Mouse (Mus musculus): ENCODE data around the gene Fam173b.
A peak's percentile ranks its signal among the peaks of the same experiment; 100 is the strongest.

Gene Fam173b

DNA sequence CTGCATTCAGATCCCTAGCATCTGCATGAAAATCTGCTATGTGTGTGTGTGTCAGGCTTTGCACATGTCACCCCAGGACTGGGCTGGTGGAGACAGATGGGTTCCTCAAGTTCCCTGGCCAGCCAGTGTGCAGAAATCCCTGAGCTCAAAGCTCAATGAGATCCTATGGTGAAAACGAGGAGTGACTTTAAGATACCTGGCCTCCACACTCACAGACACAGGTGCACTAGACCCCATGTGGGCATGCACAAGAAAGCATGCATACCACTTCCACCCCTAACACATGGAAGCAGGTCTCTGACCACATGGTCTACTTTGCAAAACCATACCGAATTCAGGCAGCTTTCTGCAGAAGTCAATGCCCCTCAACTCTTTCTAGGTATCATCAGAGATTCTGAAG lies 13.9 kb upstream of the Fam173b start:
- no peak for DNase-seq

DNA sequence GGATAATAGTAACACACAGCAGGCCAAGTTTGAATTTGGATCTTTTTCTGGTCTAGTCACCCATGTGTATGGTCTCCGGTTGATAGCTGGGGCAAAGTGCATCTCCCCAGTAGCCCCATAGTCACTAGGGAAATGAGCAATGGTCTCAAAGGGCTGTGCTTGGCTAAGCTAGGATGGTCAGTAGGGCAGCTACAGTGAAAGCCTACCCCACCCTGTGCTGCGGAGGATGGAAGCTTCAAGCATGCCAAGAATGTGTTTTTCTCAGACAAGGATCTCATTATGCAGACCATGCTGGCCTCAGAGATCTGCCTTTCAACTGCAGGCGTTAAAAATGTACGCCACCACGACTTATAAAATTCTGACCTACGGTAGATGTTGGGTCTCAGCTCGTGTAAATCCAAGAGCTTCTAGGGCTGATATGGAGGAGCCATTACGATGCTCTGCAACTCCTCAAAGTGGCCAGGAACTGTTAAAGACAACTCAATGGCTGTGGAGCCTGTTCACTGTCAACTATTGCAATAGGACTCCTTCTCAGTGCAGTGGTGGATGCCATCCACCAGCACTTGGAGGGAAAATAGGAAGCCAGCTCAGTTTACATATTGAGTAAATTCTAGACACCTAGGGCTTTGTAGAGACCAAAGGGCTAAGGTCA lies 12.5 kb upstream of the Fam173b start:
- no peak for DNase-seq

DNA sequence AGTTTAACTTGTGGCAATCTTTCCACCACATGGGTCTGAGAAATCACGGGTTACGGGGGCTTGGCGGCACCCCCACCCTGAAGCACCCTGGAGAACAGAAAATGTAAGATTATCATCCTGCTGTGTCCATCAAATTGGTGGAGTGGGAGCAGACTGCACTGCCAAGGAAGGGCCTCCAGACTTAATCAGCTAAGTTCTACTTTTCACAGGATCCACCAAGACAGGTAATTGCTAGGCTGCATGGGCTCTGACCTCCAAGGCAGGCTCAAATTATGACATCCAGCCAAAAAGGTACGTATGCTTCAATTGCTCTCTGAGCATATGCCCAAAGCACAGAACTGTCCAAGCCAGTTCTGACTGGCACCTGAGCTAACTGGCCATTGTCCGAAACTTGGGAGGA lies 11.5 kb upstream of the Fam173b start:
- no peak for DNase-seq

DNA sequence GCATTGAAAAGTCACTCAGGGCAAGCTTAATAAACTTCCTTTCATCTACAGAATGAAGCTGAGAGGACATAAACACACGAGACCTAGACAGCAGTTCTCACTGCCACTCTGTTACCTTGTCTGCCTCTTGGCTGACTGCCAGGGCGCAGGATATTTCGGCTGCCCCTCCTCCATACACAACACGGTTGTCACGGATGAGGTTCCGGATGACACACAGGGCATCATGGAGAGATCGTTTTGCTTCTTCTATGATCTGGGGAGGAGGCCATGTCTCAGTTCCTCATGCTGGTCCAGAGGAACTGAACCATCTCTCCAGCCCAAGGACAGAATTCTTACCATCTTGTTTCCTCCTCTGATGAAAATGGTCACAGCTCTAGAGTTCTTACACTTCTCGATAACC lies 9.1 kb upstream of the Fam173b start:
- no peak for DNase-seq

DNA sequence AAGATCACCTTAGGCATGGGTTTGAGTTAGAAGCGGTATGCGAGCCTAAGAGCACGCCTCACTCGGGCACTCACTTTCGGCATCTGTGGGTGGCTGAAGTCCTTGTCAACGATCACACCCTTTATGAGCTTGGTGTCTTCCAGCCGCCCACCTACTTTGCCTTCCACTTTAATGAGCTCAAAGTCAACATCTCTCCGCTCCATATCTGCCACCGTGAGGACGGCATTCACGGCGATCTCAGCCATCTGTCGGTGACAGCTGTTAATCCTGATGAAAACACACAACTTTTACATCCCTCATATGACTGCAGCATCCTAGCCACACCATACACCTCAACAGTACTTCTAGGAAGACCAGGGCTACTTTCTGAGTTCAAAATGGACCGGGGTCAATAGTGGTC lies 7.4 kb upstream of the Fam173b start:
- no peak for DNase-seq

DNA sequence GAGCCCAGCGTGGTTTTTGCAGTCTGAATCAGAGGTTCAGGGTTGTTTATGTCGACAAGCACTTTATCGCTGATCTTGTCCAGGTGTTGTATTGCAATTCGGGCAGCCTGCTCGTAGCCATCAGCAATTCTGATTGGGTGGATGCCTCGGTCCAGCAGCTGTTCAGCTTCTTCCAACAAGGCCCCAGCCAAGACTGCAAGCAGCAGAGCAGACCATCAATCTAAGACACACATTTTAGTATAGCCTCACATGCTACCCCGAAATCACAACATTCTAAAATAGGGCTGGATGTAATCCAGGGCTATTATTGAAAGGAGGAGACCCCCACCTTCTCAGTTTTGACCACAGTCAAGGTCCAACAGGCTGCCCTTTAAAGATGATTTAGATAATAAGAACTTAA lies 6.0 kb upstream of the Fam173b start:
- no peak for DNase-seq

DNA sequence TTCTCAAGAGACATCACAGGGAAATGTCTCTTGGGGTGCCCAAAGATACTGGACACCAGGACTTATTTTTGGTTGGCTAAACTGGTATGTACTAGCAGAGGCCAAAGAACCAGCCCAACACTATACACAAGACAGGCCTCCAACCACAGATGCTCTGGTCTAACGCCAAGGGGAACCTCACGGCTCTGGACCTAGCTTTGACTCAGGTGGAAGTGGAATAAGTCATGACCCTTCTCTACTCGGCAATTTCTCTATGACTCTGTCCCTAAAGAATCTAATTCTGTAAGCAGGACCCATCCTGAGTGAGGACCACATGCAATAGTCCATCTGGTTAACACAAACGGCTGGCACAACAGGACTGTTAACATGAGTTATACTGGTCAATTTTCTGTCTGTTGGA lies 1.8 kb upstream of the Fam173b start:
- DNase-seq, result no peak

DNA sequence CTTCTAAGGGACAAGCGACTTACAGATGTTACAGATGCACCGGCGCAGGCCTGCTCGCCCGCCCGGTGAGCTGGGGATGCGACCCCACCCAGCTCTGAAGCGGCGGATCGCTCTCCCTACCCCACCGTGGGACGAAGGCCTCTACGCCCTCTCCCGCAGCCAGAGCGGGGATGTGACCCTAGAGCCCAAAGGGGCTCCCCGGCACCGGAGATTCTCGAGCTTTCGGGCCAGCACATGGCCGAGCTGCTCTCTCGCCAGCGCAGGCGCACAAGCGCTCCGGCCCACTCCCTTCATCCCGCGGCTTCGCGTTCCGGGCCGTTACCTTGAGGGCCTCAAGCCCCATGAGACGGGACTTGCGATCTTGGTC lies 390 bp upstream of the Fam173b start:
- no peak for DNase-seq

DNA sequence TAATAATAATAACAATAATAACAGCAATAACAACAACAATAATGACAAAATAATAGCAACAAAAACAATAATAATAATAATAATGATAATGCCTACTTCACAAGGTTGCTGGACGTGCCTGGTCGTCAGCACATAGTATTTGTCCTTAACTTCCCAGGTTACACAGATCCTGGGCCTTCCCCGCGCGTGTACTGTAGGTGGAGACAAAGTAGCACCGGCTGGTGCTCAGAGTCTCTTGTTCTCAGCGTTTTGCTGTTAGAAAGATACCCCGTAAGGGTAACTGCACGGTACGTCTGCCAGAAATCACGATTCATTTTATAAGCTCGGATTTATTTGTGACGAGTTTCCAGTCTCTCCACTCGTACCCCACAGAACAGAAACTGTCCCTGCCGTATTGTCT lies 774 bp downstream of the Fam173b start:
- DNase-seq, result peak; percentile 84 to 86

DNA sequence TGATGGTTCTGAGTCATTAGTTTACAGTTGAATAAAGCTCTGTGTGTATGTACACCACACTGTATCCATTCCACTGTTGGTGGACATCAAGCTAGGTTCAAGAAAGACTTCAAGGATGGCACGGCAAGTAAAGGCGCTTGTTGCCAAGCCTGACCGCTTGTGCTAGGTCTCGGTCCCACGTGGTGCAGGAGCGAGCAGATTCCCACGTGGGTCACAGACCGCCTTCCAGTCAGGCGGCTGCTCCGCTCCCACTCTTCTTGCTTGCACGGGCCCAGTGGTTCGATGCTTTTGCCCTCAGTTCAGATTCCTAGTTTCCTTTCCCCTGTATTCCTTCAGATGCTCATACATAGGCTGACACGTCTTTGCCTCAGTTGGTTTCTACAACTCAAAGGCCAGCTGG lies 1.5 kb downstream of the Fam173b start:
- peak; percentile 42 to 46 for DNase-seq

DNA sequence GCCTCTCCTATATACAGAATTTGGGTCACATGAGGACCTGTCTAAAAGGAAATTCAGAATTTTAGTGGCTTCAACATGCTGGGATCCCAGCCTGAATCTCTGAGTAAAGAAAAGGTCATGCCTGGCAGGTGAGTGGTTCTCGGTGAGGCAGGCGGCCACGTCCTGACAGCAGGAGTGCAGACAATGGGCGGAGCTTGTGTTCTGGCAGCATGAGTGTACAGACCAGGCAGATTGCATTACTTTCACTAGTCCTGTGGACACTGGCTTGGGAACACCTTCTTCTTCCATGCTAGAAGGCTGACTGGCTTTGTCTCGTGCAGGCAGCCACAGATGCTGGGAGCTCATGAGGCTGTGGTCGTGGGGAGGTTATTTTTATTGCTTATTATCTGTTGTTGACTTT lies 5.2 kb downstream of the Fam173b start:
- DNase-seq, result peak in 1 of 2 experiments; percentile 47

DNA sequence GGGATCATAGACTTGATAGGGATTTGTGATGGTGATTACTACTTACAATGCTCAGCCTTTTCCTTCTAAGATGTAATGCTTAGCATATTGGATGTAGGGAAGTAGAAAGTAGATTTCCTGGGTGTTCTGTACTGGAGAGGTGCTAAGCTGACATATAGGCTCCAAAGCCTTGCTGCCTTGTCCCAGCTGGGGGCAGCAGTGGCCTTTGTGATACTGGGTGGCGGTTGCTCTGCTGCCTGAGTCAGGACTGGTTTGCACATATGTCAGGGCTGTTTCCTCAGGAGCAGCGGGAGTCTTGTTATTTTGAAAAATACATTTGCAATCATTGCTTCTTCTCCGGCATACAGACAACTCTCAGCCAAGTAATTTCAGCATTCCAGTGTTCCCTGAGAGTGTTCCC lies 9.4 kb downstream of the Fam173b start:
- peak; percentile 74 to 80 for DNase-seq

DNA sequence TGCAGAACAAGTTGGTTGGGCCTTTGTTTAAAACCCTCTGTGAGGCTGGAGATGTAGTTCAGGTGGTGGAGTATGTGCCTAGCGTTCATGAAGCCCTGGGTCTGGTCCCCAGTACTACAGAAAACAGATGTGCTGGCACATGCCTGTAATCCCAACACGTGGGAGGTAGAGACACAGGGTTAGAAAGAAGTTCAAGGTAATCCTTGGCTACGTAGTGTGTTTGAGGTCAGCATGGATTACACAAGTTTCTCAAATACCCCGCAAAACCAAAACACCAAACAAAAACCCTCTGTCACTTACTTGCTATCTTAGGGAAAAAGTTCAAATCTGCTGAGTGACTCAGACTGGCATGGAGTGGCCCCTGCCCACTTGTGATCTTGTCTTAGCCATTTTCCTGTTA lies 10.3 kb downstream of the Fam173b start:
- DNase-seq, result no peak

DNA sequence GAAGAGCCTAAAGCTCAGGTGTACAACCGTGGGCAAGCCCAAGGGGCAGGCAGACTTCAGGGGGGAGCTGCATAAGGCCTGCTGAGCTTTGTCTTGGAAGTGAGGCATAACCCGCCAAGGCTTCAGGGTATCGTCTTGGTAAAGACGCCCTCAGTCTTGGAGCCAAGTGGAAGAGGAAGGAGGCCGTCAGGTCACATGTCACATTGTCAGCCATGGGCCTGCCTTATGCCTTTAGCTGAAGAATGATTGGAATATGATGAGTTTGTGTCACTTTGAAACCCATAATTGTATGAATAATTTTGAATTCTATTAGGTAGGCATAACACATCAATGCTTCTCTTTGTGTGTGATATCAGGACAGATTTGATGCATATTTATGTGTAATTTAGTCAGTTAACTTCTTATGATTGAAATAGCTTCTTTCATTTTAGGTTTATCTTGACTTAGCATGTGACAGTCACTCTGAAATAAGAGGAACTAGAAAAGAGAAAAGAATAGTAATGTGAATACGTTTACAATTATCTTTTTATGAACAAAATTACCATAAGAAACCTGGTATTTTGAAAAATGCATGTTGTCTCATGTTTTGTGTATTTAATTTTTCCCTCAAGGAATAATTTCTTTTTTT lies 12.3 kb downstream of the Fam173b start:
- DNase-seq, result no peak

DNA sequence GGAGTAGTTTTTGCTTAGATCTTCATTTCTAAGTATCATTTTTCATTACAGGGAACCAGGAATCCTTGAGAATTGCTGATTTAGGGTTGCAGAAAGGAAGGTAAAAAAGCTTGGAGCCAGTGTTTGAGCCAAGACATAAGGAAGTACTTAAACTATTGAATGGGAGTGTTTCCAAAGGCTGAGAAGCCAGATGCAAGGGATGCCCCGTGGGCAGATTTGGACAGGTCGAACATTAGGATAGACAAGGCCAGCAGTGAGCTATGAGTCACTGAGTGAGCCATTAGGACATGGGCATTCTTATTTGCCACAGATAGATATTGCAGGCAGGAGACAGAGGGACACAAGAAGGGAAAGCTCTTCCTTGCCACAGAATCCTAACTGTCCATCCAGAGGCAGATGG lies 13.0 kb downstream of the Fam173b start:
- DNase-seq, result no peak

DNA sequence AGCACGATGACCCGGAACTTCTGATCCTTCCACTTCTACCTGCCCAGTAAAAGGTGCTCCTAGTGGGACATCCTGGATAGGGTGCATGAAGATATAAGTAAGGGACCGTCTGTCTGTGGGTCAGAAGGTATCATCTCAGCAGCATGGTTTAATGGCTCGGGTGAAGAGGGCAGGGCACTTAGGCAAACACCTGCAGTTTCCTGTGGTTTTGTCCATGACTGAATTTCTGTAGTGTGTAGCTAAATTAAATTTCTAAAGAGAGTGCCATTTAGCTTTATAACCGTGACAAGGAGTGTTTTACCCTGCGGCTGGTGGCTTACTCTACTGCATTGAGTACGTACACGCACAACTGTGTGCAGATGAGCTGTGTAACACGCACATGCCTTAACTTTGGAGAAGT lies 15.6 kb downstream of the Fam173b start:
- no peak for DNase-seq

DNA sequence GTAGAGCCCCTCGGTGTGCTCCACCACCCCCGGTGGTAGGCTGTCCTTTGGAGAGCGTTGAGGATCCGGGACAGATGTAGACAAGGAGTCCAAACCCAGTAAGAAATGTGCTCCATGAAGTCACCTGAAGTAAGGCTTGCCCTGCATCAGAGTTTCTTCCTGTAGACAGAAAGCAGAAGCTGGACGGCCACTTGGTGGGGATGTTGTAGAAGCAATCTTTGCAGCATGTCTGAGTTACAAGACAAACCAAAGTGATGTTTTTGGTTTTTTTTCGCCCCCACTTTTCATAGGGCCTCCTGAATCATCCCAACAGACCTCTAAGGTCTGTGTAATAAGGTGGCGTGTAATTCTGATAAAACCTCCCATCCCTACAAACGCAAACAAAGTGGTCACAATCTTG lies 17.9 kb downstream of the Fam173b start:
- DNase-seq, result peak; percentile 50

DNA sequence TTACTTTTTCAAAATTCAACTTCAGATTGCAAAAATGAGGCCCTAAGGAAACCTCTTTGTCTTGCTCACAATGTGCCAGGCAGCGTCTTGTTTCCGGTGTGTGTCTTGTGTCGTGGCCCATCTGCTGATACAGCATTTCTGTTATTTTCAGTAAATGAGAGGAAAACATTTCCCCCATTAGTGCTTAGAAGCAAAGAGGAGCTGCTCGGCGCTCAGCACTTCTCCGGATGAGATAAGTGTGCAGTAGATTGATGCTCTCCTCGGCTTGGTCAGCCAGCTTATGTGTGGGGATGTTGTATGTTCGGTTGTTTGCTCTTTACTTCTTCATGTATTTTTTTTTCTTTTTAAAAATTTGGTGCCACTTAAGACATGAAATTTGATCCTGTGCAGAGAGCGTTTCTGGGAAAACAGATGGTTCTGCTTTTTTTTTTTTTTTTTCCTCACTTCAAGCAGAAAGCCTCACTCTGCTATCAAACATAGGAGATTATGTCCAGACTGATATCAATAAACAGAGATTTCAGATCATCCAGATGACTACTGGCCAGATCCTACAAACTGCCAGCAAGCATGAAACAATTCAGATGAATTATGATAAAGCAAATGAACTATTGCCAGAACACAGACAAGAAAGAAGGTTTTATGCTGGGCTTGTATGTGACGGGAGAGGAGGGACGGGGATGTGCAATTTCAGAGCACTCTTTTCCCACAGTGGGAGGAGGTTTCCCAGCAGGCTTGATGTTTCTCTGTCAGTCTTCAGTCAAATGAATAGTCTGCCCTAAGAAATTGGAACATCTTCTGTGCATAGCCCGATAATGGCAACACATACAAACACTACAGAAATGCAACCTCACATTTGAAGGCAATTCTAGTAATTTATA lies 25.9 kb downstream of the Fam173b start:
- DNase-seq, result no peak

DNA sequence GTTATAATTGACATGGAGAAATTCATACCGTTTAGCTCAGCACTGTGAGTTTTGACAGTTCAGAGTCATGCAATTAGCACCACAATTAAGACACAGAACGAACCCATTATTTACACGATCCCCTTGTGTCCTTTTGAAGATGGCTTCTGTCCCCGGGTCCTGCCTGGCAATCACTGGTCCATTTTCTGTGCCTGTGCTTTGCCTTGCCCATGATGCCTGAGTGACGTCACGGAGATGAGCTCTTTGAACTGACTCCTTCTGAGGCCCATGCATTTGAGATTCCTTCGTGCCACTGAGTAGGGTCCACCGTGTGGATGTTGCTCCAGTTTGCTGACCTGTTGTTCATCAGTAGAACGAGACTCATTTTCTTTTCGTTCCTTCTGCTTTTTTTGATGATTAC lies 26.5 kb downstream of the Fam173b start:
- peak in 1 of 2 experiments; percentile 32 for DNase-seq

DNA sequence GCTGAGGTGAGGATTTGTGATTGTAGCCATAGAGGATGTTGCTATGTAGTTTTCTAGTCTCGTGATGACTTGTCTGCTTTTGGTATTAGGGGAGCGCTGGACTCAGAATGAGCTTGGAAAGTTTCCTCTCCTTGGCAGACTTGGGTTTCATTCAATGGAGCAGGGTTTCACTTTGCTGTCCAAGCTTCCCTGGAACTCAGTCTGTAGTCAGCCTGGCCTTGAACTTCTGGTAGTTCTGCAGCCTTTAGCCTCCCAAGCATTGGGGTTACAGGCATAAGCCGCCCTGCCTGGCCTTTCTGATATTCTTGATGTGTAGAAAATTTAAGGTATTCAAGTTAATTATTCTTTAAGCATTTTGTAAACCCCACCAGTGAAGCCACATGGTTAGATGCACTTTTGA lies 27.9 kb downstream of the Fam173b start:
- no peak for DNase-seq

DNA sequence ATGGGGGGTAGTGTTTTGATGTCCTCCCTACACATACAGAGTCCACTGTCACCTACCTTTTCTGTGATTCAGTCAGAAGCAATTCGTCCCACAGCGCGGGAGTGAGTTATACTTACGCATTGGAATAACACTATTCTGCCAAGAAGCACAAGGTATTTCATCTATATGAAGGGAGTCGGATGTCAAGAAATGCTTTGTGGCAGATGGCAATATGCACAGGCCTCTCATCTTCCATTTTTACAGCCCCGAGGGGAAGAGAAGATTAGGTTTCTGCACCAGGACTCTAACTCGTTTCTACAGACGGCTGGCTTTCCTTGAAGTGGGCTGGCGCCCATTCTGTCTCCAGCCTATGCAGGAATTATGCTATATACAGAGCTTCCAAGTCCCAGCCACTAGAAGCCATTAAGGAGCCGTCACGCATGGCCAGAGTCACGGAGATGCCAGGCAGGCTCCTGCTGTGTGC lies 29.8 kb downstream of the Fam173b start:
- no peak for DNase-seq

DNA sequence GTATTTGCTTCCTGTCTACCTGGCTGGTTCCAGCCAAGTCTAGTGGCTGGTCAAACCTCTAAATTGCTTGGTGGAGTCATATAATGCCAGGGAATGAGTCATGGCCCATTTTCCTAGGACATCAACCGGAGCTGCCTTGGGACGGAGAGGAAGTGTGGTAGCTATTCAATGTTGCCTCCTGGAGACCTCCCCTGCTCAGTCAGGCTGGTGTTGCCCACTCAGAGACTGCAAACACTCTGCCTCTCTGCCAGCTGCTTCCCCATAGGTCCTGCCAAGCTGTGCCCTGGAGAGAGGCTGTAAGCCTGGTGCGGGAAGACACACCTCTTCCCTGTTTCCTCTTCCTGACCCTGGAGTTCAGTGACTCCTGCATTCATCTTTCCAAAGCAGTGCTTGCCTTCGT lies 30.8 kb downstream of the Fam173b start:
- peak in 1 of 2 experiments; percentile 28 for DNase-seq

DNA sequence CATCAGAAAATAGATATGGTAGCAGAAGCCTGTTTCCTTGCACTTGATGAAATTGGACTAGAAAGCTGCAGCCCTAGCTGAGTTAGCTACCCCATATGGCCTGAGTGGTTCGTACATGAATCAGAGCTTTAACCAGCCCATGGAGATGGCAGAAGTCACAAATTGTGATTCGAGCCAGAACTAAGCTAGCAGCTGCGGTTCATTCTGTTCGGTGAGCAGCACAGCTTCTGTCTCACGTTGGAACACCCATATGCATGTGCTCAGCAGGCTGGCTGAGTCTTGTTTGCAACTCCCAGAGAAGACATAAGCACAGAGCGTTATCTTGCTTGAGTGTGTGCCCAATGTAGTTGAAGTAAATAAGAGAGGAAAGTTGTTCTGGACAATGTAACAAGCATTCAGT lies 32.9 kb downstream of the Fam173b start:
- peak; percentile 75 to 78 for DNase-seq

DNA sequence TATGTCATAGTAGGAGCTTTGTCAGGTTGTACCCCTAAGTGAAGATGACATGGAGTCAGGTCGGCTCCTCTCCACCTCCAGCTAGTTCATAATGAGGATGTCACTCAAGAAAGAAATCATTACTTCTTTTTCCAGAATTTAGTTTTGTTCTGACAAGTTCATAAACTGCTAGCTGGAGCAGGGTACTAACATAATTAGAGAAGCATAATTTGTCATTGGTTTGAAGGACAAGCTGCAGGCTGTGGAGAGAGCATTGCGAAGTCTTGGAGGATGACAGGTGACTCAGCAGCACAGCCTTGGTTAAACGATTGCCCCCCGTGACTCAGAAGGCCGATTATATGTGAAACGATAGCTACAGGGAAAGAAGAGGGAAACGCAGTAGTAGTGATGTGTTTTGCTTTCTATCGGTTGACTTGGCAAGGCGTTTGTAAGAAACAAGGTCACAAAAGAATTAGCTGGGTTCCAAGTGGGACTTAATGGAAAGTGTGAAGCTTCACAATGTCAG lies 34.5 kb downstream of the Fam173b start:
- DNase-seq, result no peak
